Mouse (Mus musculus) hindbrain, embryonic 12.5 days (tissue): ENCODE measurements around the gene Teddm1a. TPM values are rescaled to one million over a fixed set of nuclear protein-coding genes. Genes with fewer than 3 reads are reported as not detected.
"Not testable (repeated sequence)": the region's sequence is repeated elsewhere in the genome, so short reads cannot be mapped to it uniquely, and the experiment has no call there.

ENCODE experiments used
- ATAC-seq: fragments of 200-750 bp; cut with Nextera tagmentation; 2 replicates; pipeline ENCODE4 v1.8.0; 2017; ENCODE audit warnings: moderate TSS enrichment; ENCODE audit not compliant: low FRiP score
- H3K27ac ChIP-seq: fragments of 300-500 bp; sonication (generic); 2 replicates; pipeline ENCODE4 v1.5.1; 2016; ENCODE audit warnings: mild to moderate bottlenecking
- H3K27me3 ChIP-seq: fragments of 300-500 bp; sonication (generic); 2 replicates; pipeline ENCODE4 v1.6.1; 2016; ENCODE audit warnings: mild to moderate bottlenecking
- H3K36me3 ChIP-seq: fragments of 300-500 bp; sonication (generic); 2 replicates; pipeline ENCODE4 v1.6.1; 2016; ENCODE audit warnings: mild to moderate bottlenecking
- H3K4me1 ChIP-seq: fragments of 300-500 bp; sonication (generic); 2 replicates; pipeline ENCODE4 v1.6.1; 2016
- H3K4me2 ChIP-seq: fragments of 300-500 bp; sonication (generic); replicated peaks from 2 replicates; pipeline ENCODE4 v1.6.1; 2016; ENCODE audit warnings: mild to moderate bottlenecking
- H3K4me3 ChIP-seq: fragments of 300-500 bp; sonication (generic); 2 replicates; pipeline ENCODE4 v1.5.1; 2016; ENCODE audit warnings: mild to moderate bottlenecking
- H3K9ac ChIP-seq: fragments of 300-500 bp; sonication (generic); 2 replicates; pipeline ENCODE4 v1.6.1; 2016; ENCODE audit warnings: mild to moderate bottlenecking, moderate library complexity
- H3K9me3 ChIP-seq: fragments of 300-500 bp; sonication (generic); replicated peaks from 2 replicates; pipeline ENCODE4 v1.6.1; 2016; ENCODE audit warnings: mild to moderate bottlenecking
- WGBS: fragments of 180-500 bp; shearing (Covaris S2); methylation state at CpG from one replicate; pipeline ENCODE4 v1.1.7; 2016; 5-methylcytosine and 5-hydroxymethylcytosine counted together
- polyA plus RNA-seq: library from polyadenylated mRNA; unstranded; fragments of >200 nt; fragmentation: Nextera tagmentation; extraction: Ambion mirVana; gene quantifications from 2 replicates; pipeline ENCODE4 v1.2.1, GENCODE M21; 2016

Gene Teddm1a
- polyA plus RNA-seq: not detected in 2 replicates

GRCm38 (mm10) chr1:153891442-153891841 lies at the start of gene Teddm1a:
Gene Teddm1a, plus strand, starts transcription at chr1:153891742.
- Histone ChIP-seq H3K4me3 (no peak within 1 kb of the TSS), H3K9ac (no peak within 1 kb of the TSS), H3K4me1 (0 out of 2 replicates have a peak, but pooled peaks cover 2% of the 10 kb centered on the region), H3K36me3 (no peaks in the 10 kb centered on the region), H3K9me3 (no peaks in the 10 kb centered on the region), H3K27me3 (0 out of 2 replicates have a peak, but pooled peaks cover 5% of the 10 kb centered on the region), H3K27ac (no peak within 1 kb of the TSS), H3K4me2 (no peak within 1 kb of the TSS)
- 73% methylated on average over 4 of the region's 4 CpGs for WGBS
- no peak for ATAC-seq

- no peak for ATAC-seq
- H3K9me3 ChIP-seq: no peaks in the 10 kb centered on the region
- no peak overlapping the region for H3K4me2 ChIP-seq
- 91% methylated on average over 11 of the region's 11 CpGs for whole genome bisulfite sequencing
- no peaks in the 10 kb centered on the region for H3K4me1 ChIP-seq
- no peak overlapping the region for H3K4me3 ChIP-seq
- no peaks in the 10 kb centered on the region for H3K27me3 ChIP-seq
- H3K27ac ChIP-seq: no peak overlapping the region
- H3K36me3 ChIP-seq: no peaks in the 10 kb centered on the region
- no peak overlapping the region for H3K9ac ChIP-seq
These were observed 49.3 kb upstream of the Teddm1a start for GRCm38 (mm10) chr1:153842121-153842740.

- H3K4me2 ChIP-seq: no peak within 1 kb of the TSS
- no peaks in the 10 kb centered on the region for H3K36me3 ChIP-seq
- H3K4me3 ChIP-seq: no peak within 1 kb of the TSS
- no peak within 1 kb of the TSS for H3K9ac ChIP-seq
- H3K9me3 ChIP-seq: no peaks in the 10 kb centered on the region
- no peaks in the 10 kb centered on the region for H3K27me3 ChIP-seq
- no peaks in the 10 kb centered on the region for H3K4me1 ChIP-seq
- no peak within 1 kb of the TSS for H3K27ac ChIP-seq
- ATAC-seq: no peak
- WGBS: 96% methylated on average over 8 of the region's 8 CpGs
These were observed 47.5 kb upstream of the Teddm1a start, which contains the start of gene Rgsl1 for GRCm38 (mm10) chr1:153844042-153844441. Gene Rgsl1, minus strand, starts transcription at chr1:153844142.

GRCm38 (mm10) chr1:153846420-153846819 lies 45.1 kb upstream of the Teddm1a start:
- no peak overlapping the region for H3K27ac ChIP-seq
- 90% methylated on average over 7 of the region's 7 CpGs for WGBS
- no peaks in the 10 kb centered on the region for H3K4me1 ChIP-seq
- H3K9me3 ChIP-seq: no peaks in the 10 kb centered on the region
- no peak overlapping the region for H3K9ac ChIP-seq
- no peaks in the 10 kb centered on the region for H3K27me3 ChIP-seq
- no peak overlapping the region for H3K4me3 ChIP-seq
- no peaks in the 10 kb centered on the region for H3K36me3 ChIP-seq
- no peak overlapping the region for H3K4me2 ChIP-seq
- no peak for ATAC-seq

GRCm38 (mm10) chr1:153846867-153847266 lies 44.7 kb upstream of the Teddm1a start:
- no peak for ATAC-seq
- WGBS: 26% methylated on average over 6 of the region's 6 CpGs

GRCm38 (mm10) chr1:153852696-153853095 lies 38.8 kb upstream of the Teddm1a start:
- not testable (repeated sequence) for H3K27me3 ChIP-seq, H3K4me1 ChIP-seq, H3K4me3 ChIP-seq, H3K36me3 ChIP-seq, H3K27ac ChIP-seq, H3K9me3 ChIP-seq, H3K9ac ChIP-seq, H3K4me2 ChIP-seq, ATAC-seq
- 79% methylated on average over 7 of the region's 7 CpGs for WGBS

More at GRCm38 (mm10) chr1:153846867-153847266, 44.7 kb upstream of the Teddm1a start:
- H3K4me1 ChIP-seq: no peaks in the 10 kb centered on the region
- H3K27me3 ChIP-seq: no peaks in the 10 kb centered on the region
- no peaks in the 10 kb centered on the region for H3K36me3 ChIP-seq
- H3K4me3 ChIP-seq: no peak overlapping the region
- no peak overlapping the region for H3K9ac ChIP-seq
- H3K27ac ChIP-seq: no peak overlapping the region
- H3K9me3 ChIP-seq: no peaks in the 10 kb centered on the region
- no peak overlapping the region for H3K4me2 ChIP-seq

GRCm38 (mm10) chr1:153855946-153856345 lies 35.6 kb upstream of the Teddm1a start:
- 83% methylated on average over 8 of the region's 8 CpGs for WGBS
- ATAC-seq: no peak
- no peak overlapping the region for H3K27ac ChIP-seq
- H3K36me3 ChIP-seq: no peaks in the 10 kb centered on the region
- no peak overlapping the region for H3K9ac ChIP-seq
- H3K9me3 ChIP-seq: no peaks in the 10 kb centered on the region
- no peak overlapping the region for H3K4me3 ChIP-seq
- H3K4me2 ChIP-seq: no peak overlapping the region
- H3K4me1 ChIP-seq: no peaks in the 10 kb centered on the region
- no peaks in the 10 kb centered on the region for H3K27me3 ChIP-seq

- no peak within 1 kb of the TSS for H3K4me2 ChIP-seq
- H3K9ac ChIP-seq: no peak within 1 kb of the TSS
- H3K27me3 ChIP-seq: no peaks in the 10 kb centered on the region
- no peaks in the 10 kb centered on the region for H3K9me3 ChIP-seq
- H3K36me3 ChIP-seq: no peaks in the 10 kb centered on the region
- no peak within 1 kb of the TSS for H3K27ac ChIP-seq
- H3K4me1 ChIP-seq: no peaks in the 10 kb centered on the region
- WGBS: 90% methylated on average over 6 of the region's 6 CpGs
- ATAC-seq: no peak
- no peak within 1 kb of the TSS for H3K4me3 ChIP-seq
These were observed 17.5 kb upstream of the Teddm1a start, which contains the start of gene Teddm1b for GRCm38 (mm10) chr1:153874045-153874444. Gene Teddm1b, plus strand, starts transcription at chr1:153874345.

GRCm38 (mm10) chr1:153880391-153880790 lies 11.2 kb upstream of the Teddm1a start:
- WGBS: 97% methylated on average over 17 of the region's 17 CpGs

GRCm38 (mm10) chr1:153886024-153886633 lies 5.4 kb upstream of the Teddm1a start:
- Histone ChIP-seq H3K9me3 (no peaks in the 10 kb centered on the region), H3K9ac (no peak overlapping the region), H3K4me2 (no peak overlapping the region), H3K4me3 (no peak overlapping the region), H3K27me3 (no peaks in the 10 kb centered on the region), H3K36me3 (no peaks in the 10 kb centered on the region), H3K4me1 (0 out of 2 replicates have a peak, but pooled peaks cover 4% of the 10 kb centered on the region), H3K27ac (no peak overlapping the region)
- WGBS: 38% methylated on average over 17 of the region's 17 CpGs
- no peak for ATAC-seq

More at GRCm38 (mm10) chr1:153880391-153880790, 11.2 kb upstream of the Teddm1a start:
- H3K27me3 ChIP-seq, H3K4me1 ChIP-seq, H3K9me3 ChIP-seq, H3K27ac ChIP-seq, ATAC-seq, H3K4me3 ChIP-seq, H3K4me2 ChIP-seq, H3K9ac ChIP-seq, H3K36me3 ChIP-seq: not testable (repeated sequence)

- Histone ChIP-seq H3K36me3 (no peaks in the 10 kb centered on the region), H3K27me3 (0 out of 2 replicates have a peak, but pooled peaks cover 5% of the 10 kb centered on the region), H3K9ac (no peak overlapping the region), H3K4me3 (no peak overlapping the region), H3K4me2 (no peak overlapping the region), H3K27ac (no peak overlapping the region), H3K9me3 (no peaks in the 10 kb centered on the region), H3K4me1 (0 out of 2 replicates have a peak, but pooled peaks cover 4% of the 10 kb centered on the region)
- no peak for ATAC-seq
- 92% methylated on average over 10 of the region's 10 CpGs for WGBS
These were observed 1.4 kb upstream of the Teddm1a start for GRCm38 (mm10) chr1:153890121-153890520.

- Histone ChIP-seq H3K27ac (no peak overlapping the region), H3K36me3 (no peaks in the 10 kb centered on the region), H3K9me3 (no peaks in the 10 kb centered on the region), H3K9ac (no peak overlapping the region), H3K4me1 (no peaks in the 10 kb centered on the region), H3K4me2 (no peak overlapping the region), H3K4me3 (no peak overlapping the region), H3K27me3 (0 out of 2 replicates have a peak, but pooled peaks cover 5% of the 10 kb centered on the region)
- WGBS: 67% methylated on average over 2 of the region's 2 CpGs
- no peak for ATAC-seq
These were observed 2.2 kb downstream of the Teddm1a start for GRCm38 (mm10) chr1:153893746-153894145.
